Mouse (Mus musculus) forebrain, embryonic 15.5 days (tissue): ENCODE results near the gene Cyb5b. TPM values are rescaled to one million over a fixed set of nuclear protein-coding genes. Genes with fewer than 3 reads are reported as not detected.

Experiments used
- ATAC-seq: fragments of 200-750 bp; cut with Nextera tagmentation; replicated peaks from 2 replicates; pipeline ENCODE4 v1.8.0; 2017; ENCODE audit warnings: mild to moderate bottlenecking, moderate TSS enrichment, moderate library complexity
- H3K27ac ChIP-seq: fragments of 300-500 bp; sonication (generic); replicated peaks from 2 replicates; pipeline ENCODE4 v1.5.1; 2015; ENCODE audit warnings: mild to moderate bottlenecking, inconsistent platforms
- H3K27me3 ChIP-seq: fragments of 300-500 bp; sonication (generic); 2 replicates; pipeline ENCODE4 v1.6.1; 2015; ENCODE audit warnings: inconsistent platforms
- H3K36me3 ChIP-seq: fragments of 300-500 bp; sonication (generic); 2 replicates; pipeline ENCODE4 v1.6.1; 2015; ENCODE audit warnings: mild to moderate bottlenecking, inconsistent platforms
- H3K4me1 ChIP-seq: fragments of 300-500 bp; sonication (generic); 2 replicates; pipeline ENCODE4 v1.6.1; 2015; ENCODE audit warnings: inconsistent platforms
- H3K4me2 ChIP-seq: fragments of 300-500 bp; sonication (generic); replicated peaks from 2 replicates; pipeline ENCODE4 v1.6.1; 2015; ENCODE audit warnings: mild to moderate bottlenecking, inconsistent platforms
- H3K4me3 ChIP-seq: fragments of 300-500 bp; sonication (generic); 2 replicates; pipeline ENCODE4 v1.5.1; 2015; ENCODE audit warnings: mild to moderate bottlenecking, inconsistent platforms
- H3K9ac ChIP-seq: fragments of 300-500 bp; sonication (generic); replicated peaks from 2 replicates; pipeline ENCODE4 v1.6.1; 2015; ENCODE audit warnings: mild to moderate bottlenecking, inconsistent platforms
- H3K9me3 ChIP-seq: fragments of 300-500 bp; sonication (generic); 2 replicates; pipeline ENCODE4 v1.6.1; 2016; ENCODE audit warnings: inconsistent platforms
- WGBS: fragments of 180-500 bp; shearing (Covaris S2); methylation state at CpG from one replicate; pipeline ENCODE4 v1.1.7; 2015; ENCODE audit warnings: mixed read lengths; 5-methylcytosine and 5-hydroxymethylcytosine counted together
- polyA plus RNA-seq: library from polyadenylated mRNA; unstranded; fragments of >200 nt; fragmentation: Nextera tagmentation; extraction: Ambion mirVana; gene quantifications from 2 replicates; pipeline ENCODE4 v1.2.1, GENCODE M21; 2015

Gene Cyb5b
- polyA plus RNA-seq, 1 experiment from 2014 or later: 105 TPM

DNA sequence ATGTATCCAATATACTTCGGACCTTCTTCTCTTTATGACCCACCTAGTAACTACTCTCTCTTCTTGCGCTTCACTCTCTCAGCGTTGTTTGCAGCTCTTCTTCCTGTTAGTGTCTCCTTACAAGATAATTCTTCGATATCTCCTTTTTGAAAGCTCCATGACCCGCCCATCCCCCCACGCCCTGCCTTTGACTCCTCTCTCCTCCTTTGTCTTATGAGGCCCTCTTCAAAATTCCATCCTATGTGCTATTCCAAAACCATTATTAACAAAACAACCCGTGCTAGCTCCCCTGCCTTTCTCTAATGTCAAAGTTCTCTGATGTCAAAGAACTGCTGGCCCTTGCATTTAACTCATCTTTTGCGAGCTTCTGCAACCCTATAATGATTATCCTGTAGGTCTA, 67.7 kb downstream of the Cyb5b start:
- Histone ChIP-seq H3K36me3 (no peaks in the 10 kb centered on the region), H3K9ac (no peak overlapping the region), H3K27me3 (no peaks in the 10 kb centered on the region), H3K4me1 (no peaks in the 10 kb centered on the region), H3K4me3 (no peak overlapping the region), H3K27ac (no peak overlapping the region), H3K4me2 (no peak overlapping the region), H3K9me3 (no peaks in the 10 kb centered on the region)
- WGBS: 89% methylated on average over 8 of the region's 8 CpGs
- ATAC-seq: no peak

GRCm38 (mm10) chr8:107219078-107219477, 68.6 kb downstream of the Cyb5b start:
- Histone ChIP-seq H3K9ac (no peak overlapping the region), H3K36me3 (no peaks in the 10 kb centered on the region), H3K27ac (no peak overlapping the region), H3K9me3 (no peaks in the 10 kb centered on the region), H3K4me1 (no peaks in the 10 kb centered on the region), H3K4me2 (no peak overlapping the region), H3K4me3 (no peak overlapping the region), H3K27me3 (no peaks in the 10 kb centered on the region)
- WGBS: 84% methylated on average over 2 of the region's 2 CpGs
- no peak for ATAC-seq

- Histone ChIP-seq H3K4me3 (no peak overlapping the region), H3K27me3 (no peaks in the 10 kb centered on the region), H3K4me1 (no peaks in the 10 kb centered on the region), H3K9ac (no peak overlapping the region), H3K9me3 (no peaks in the 10 kb centered on the region), H3K4me2 (no peak overlapping the region), H3K27ac (no peak overlapping the region), H3K36me3 (no peaks in the 10 kb centered on the region)
- ATAC-seq: no peak
- 61% methylated on average over 8 of the region's 8 CpGs for WGBS
Observed at GRCm38 (mm10) chr8:107221924-107222851, 71.7 kb downstream of the Cyb5b start.

GRCm38 (mm10) chr8:107226183-107226582, 75.7 kb downstream of the Cyb5b start:
- no peak overlapping the region for H3K4me2 ChIP-seq
- no peak overlapping the region for H3K27ac ChIP-seq
- WGBS: 58% methylated on average over 9 of the region's 9 CpGs
- H3K27me3 ChIP-seq: no peaks in the 10 kb centered on the region
- no peaks in the 10 kb centered on the region for H3K36me3 ChIP-seq
- H3K9ac ChIP-seq: no peak overlapping the region
- H3K4me3 ChIP-seq: no peak overlapping the region
- ATAC-seq: no peak
- no peaks in the 10 kb centered on the region for H3K9me3 ChIP-seq
- no peaks in the 10 kb centered on the region for H3K4me1 ChIP-seq

DNA sequence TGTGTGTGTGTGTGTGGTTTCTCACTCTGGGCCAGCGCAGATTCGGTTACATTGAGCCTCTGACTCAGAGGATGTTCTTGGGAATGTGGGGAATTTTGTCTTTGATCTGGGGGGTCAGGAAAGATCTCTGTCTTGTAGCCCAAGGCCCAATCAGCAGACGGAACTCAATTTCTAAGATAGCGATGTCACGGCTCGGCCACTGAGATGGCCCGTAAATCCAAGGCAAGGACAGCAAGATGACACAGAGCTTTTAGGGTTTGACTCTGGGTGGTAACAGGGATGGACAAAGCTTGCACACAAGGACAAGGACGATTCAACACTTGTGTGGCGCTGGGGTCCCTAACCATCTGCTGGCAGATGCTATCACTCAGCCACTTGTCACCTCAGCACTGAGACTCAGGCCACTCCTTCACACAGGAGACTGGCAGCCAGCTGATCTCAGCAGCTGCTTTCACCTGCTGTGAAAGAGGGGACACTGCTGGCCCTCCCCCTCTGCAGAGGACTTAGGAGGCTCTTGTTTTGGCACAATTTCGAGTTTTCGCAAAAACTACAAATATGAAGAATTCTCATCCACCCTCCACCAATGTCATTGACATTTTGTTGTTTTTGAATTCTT, 76.7 kb downstream of the Cyb5b start:
- WGBS: 82% methylated on average over 11 of the region's 11 CpGs
- no peak for ATAC-seq
- no peaks in the 10 kb centered on the region for H3K9me3 ChIP-seq
- H3K27ac ChIP-seq: no peak overlapping the region
- H3K4me2 ChIP-seq: no peak overlapping the region
- no peak overlapping the region for H3K9ac ChIP-seq
- H3K36me3 ChIP-seq: no peaks in the 10 kb centered on the region
- no peaks in the 10 kb centered on the region for H3K27me3 ChIP-seq
- no peak overlapping the region for H3K4me3 ChIP-seq
- H3K4me1 ChIP-seq: no peaks in the 10 kb centered on the region

DNA sequence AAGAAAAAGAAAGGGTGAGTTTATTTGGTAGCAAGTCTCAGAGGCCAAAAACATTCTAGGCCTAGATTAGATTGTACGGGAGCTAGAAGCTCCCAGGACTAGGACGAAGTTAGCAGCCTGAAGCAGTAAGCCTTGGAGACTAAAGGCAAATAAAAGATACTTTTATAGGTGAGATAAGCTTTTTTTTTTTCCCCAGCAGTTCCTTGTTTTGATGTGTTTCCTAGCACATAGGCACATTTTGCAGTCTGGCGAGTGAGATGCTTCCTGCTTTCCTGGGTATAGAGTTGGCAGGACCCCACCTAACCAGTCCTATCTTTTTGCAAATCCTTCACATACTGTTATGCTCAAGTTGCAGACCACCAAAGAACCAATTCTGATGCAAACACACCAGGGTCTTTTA, 82.8 kb downstream of the Cyb5b start:
- ATAC-seq: no peak

DNA sequence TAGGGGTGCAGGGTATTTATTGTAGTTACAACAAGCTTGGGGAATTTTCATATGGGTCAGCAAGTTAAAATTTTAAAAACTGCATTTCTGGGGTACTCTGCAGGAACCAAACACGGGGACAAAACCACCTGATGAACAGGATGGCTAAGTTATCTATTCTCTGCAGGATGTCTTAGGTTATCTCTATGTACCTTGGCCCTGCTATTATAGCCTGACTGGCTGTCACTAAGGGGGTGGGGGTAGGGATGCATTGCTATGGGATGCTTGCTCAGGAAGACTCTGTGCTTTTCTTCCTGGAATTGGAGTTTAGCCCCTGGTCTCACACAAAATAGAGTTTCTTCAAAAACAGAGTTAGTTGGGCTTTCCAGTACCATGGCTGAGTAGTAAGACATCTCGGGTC, 83.3 kb downstream of the Cyb5b start:
- Histone ChIP-seq H3K27ac (no peak overlapping the region), H3K4me3 (no peak overlapping the region)

More for the DNA sequence above, 82.8 kb downstream of the Cyb5b start:
- Histone ChIP-seq H3K4me3 (no peak overlapping the region), H3K4me1 (no peaks in the 10 kb centered on the region), H3K27me3 (no peaks in the 10 kb centered on the region), H3K9ac (no peak overlapping the region), H3K9me3 (no peaks in the 10 kb centered on the region), H3K27ac (no peak overlapping the region), H3K4me2 (no peak overlapping the region), H3K36me3 (no peaks in the 10 kb centered on the region)
- WGBS: 98% methylated on average over 3 of the region's 3 CpGs

More for the DNA sequence above, 83.3 kb downstream of the Cyb5b start:
- H3K4me2 ChIP-seq: no peak overlapping the region
- no peaks in the 10 kb centered on the region for H3K27me3 ChIP-seq
- 79% methylated on average over 2 of the region's 2 CpGs for WGBS
- no peak overlapping the region for H3K9ac ChIP-seq
- H3K4me1 ChIP-seq: no peaks in the 10 kb centered on the region
- no peaks in the 10 kb centered on the region for H3K36me3 ChIP-seq
- no peak for ATAC-seq
- no peaks in the 10 kb centered on the region for H3K9me3 ChIP-seq

Other genes with a start within 250 kb of the Cyb5b start
- 3.7 and 4.3 TPM in 2 replicates for gene Sntb2, start 214.9 kb upstream of the Cyb5b start, polyA plus RNA-seq
- gene Vps4a, start 119.4 kb upstream of the Cyb5b start, polyA plus RNA-seq: 138 and 148 TPM in 2 replicates
- gene Pdf, start 102.0 kb upstream of the Cyb5b start, polyA plus RNA-seq: 37.9 and 38.7 TPM in 2 replicates
- 42.2 and 45.7 TPM in 2 replicates for gene Cog8, start 94.0 kb upstream of the Cyb5b start, polyA plus RNA-seq
- gene Nip7, start 93.8 kb upstream of the Cyb5b start, polyA plus RNA-seq: 81.0 and 84.1 TPM in 2 replicates
- not detected in 2 replicates for gene Tmed6, start 85.0 kb upstream of the Cyb5b start, polyA plus RNA-seq
- 22.8 and 26.1 TPM in 2 replicates for gene Terf2, start 54.1 kb upstream of the Cyb5b start, polyA plus RNA-seq
- 9.4 and 10.2 TPM in 2 replicates for gene Nfat5, start 142.8 kb downstream of the Cyb5b start, polyA plus RNA-seq